Mouse (Mus musculus): ENCODE data around the gene Slco4a1.

DNA sequence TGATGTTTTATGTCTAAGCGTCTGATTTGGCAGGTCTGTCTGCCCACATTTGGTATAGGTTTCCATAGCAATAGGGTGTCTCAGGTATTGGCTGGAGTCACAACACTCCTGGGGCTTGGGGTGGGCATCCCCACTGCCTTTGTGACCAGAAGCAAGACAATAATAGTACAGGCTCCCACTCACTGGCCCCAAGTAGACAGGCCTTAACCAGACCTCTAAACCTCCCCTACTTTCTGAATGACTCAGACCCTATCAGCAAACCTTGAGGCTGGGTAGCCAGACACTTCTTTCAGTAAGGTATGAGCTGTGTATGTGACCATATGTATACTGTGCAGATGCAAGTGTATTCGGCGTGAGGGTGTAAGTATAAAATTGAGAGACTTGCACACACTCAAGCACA is 18.8 kb downstream of the Slco4a1 start:
- TF ChIP-seq CTCF (IDR thresholded peaks at IDR 0.05; ENCODE audit: borderline replicate concordance, insufficient read depth, low read depth, low read length) (no peak), POLR2A (IDR thresholded peaks at IDR 0.05; ENCODE audit: borderline replicate concordance, insufficient read depth, low read length) (no peak)
